Mouse (Mus musculus) neural tube, embryonic 13.5 days (tissue): ENCODE measurements around the gene Raet1d. TPM values are rescaled to one million over a fixed set of nuclear protein-coding genes. Genes with fewer than 3 reads are reported as not detected.
"Not testable (repeated sequence)": the region's sequence is repeated elsewhere in the genome, so short reads cannot be mapped to it uniquely, and the experiment has no call there.

ENCODE experiments used
- ATAC-seq: fragments of 200-750 bp; cut with Nextera tagmentation; 2 replicates; pipeline ENCODE4 v1.8.0; 2017; ENCODE audit warnings: low read depth, mild to moderate bottlenecking, moderate TSS enrichment, moderate library complexity
- H3K27ac ChIP-seq: fragments of 300-500 bp; sonication (generic); replicated peaks from 2 replicates; pipeline ENCODE4 v1.5.1; 2015; ENCODE audit warnings: moderate library complexity, mild to moderate bottlenecking, inconsistent platforms
- H3K27me3 ChIP-seq: fragments of 300-500 bp; sonication (generic); 2 replicates; pipeline ENCODE4 v1.6.1; 2015; ENCODE audit warnings: mild to moderate bottlenecking, inconsistent platforms
- H3K36me3 ChIP-seq: fragments of 300-500 bp; sonication (generic); 2 replicates; pipeline ENCODE4 v1.6.1; 2015; ENCODE audit warnings: mild to moderate bottlenecking, inconsistent platforms
- H3K4me1 ChIP-seq: fragments of 300-500 bp; sonication (generic); replicated peaks from 2 replicates; pipeline ENCODE4 v1.6.1; 2015; ENCODE audit warnings: inconsistent platforms
- H3K4me2 ChIP-seq: fragments of 300-500 bp; sonication (generic); 2 replicates; pipeline ENCODE4 v1.6.1; 2015; ENCODE audit warnings: inconsistent platforms, mild to moderate bottlenecking, moderate library complexity
- H3K4me3 ChIP-seq: fragments of 300-500 bp; sonication (generic); 2 replicates; pipeline ENCODE4 v1.5.1; 2015; ENCODE audit warnings: mild to moderate bottlenecking, inconsistent platforms
- H3K9ac ChIP-seq: fragments of 300-500 bp; sonication (generic); 2 replicates; pipeline ENCODE4 v1.6.1; 2015; ENCODE audit warnings: moderate library complexity, mild to moderate bottlenecking, inconsistent platforms
- H3K9me3 ChIP-seq: fragments of 300-500 bp; sonication (generic); 2 replicates; pipeline ENCODE4 v1.6.1; 2016; ENCODE audit warnings: inconsistent platforms
- WGBS: fragments of 180-500 bp; shearing (Covaris S2); methylation state at CpG from one replicate; pipeline ENCODE4 v1.1.7; 2015; 5-methylcytosine and 5-hydroxymethylcytosine counted together
- polyA plus RNA-seq: library from polyadenylated mRNA; unstranded; fragments of >200 nt; fragmentation: Nextera tagmentation; extraction: Ambion mirVana; gene quantifications from 2 replicates; pipeline ENCODE4 v1.2.1, GENCODE M21; 2015

The Raet1d gene
- 2.6 and 4.4 TPM in 2 replicates for polyA plus RNA-seq

DNA sequence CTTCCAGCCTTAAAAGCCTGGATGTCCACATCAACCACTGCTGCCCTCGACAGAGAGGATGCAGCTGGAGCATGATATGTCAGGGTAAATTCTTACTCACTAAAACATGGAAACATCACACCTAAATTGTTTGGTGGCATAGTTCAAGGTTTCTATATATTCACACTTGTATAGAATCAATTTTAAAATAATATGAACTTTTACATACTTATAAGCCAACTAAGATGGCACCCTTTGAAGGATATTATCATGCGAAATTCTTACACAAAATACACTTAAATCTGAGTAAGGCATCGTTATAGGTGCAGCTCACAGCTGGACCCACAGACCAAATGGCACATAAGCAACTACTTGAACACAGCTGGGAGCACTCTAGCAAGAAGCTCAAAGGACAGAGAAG, at the start of gene Raet1d:
TSS of gene Raet1d (plus strand) at position 301 of the 400 bp plus-strand sequence.
- peak within 1 kb of the TSS; percentile 44 for H3K4me2 ChIP-seq
- H3K9ac ChIP-seq, H3K27ac ChIP-seq, H3K9me3 ChIP-seq, H3K36me3 ChIP-seq, ATAC-seq, H3K4me1 ChIP-seq, H3K4me3 ChIP-seq, H3K27me3 ChIP-seq: not testable (repeated sequence)
- 78% methylated on average over 3 of the region's 3 CpGs for WGBS

- Histone ChIP-seq H3K27ac (no peak overlapping the region), H3K4me2 (no peak overlapping the region), H3K27me3 (no peaks in the 10 kb centered on the region), H3K36me3 (no peaks in the 10 kb centered on the region), H3K4me3 (no peak overlapping the region), H3K9me3 (no peaks in the 10 kb centered on the region), H3K9ac (no peak overlapping the region), H3K4me1 (no peaks in the 10 kb centered on the region)
- no peak for ATAC-seq
- WGBS: 92% methylated on average over 2 of the region's 2 CpGs
These were observed 37.5 kb upstream of the Raet1d start for GRCm38 (mm10) chr10:22322858-22323257.

GRCm38 (mm10) chr10:22345721-22346120, 14.6 kb upstream of the Raet1d start:
- H3K9me3 ChIP-seq, H3K27ac ChIP-seq, H3K4me3 ChIP-seq, ATAC-seq, H3K36me3 ChIP-seq, H3K9ac ChIP-seq, H3K4me2 ChIP-seq, H3K4me1 ChIP-seq, H3K27me3 ChIP-seq: not testable (repeated sequence)
- WGBS: 83% methylated on average over 4 of the region's 4 CpGs

GRCm38 (mm10) chr10:22353548-22354195, 6.7 kb upstream of the Raet1d start:
- not testable (repeated sequence) for H3K9ac ChIP-seq, H3K27me3 ChIP-seq, H3K4me3 ChIP-seq, H3K4me2 ChIP-seq, H3K4me1 ChIP-seq, H3K27ac ChIP-seq, H3K9me3 ChIP-seq, ATAC-seq, H3K36me3 ChIP-seq
- 88% methylated on average over 6 of the region's 6 CpGs for WGBS

DNA sequence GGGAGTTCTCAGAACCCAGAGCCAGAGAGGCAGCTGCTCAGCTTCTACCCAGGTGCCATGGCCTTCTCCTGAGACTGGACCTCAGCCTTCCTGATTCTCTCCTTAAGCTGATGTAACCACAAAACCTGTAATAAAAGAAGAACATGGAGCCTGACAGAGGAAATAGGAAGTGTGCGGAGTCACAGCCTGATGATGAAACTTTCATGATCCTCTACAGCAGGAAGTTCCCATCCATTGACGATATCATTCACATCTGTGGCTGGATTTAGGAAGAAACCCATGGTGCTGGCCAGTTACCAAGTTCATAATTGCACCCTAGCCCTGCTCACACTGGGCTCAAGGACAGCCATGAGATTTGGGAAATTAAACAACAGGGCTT, 6.2 kb upstream of the Raet1d start:
- H3K4me1 ChIP-seq, H3K9ac ChIP-seq, H3K36me3 ChIP-seq, H3K4me2 ChIP-seq, H3K9me3 ChIP-seq, H3K27me3 ChIP-seq, H3K4me3 ChIP-seq, H3K27ac ChIP-seq, ATAC-seq: not testable (repeated sequence)
- WGBS: 87% methylated on average over 2 of the region's 2 CpGs

- not testable (repeated sequence) for ATAC-seq, H3K36me3 ChIP-seq, H3K9me3 ChIP-seq, H3K4me3 ChIP-seq, H3K27me3 ChIP-seq, H3K9ac ChIP-seq, H3K4me1 ChIP-seq, H3K27ac ChIP-seq, H3K4me2 ChIP-seq
- 78% methylated on average over 1 of the region's 1 CpGs for WGBS
These were observed 3.0 kb upstream of the Raet1d start for GRCm38 (mm10) chr10:22357373-22357772.

DNA sequence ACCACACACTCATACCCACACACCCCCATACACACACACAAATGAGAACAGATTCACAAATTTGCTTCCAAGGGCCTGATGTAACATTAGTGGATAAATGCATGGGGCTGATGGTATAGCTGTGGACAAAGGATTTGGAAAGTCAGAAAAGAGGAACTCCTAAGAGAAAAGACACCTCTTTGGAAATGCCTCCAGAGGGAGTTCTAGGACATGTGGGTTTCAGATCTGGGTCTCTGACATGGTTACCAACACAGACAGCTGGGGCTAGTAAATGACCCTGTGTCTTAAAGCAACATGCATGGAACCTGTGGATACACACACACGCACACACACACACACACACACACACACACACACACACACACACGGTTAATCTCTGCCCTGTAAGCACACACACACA, 605 bp downstream of the Raet1d start:
- H3K4me2 ChIP-seq, H3K9ac ChIP-seq, H3K27ac ChIP-seq, H3K4me3 ChIP-seq, ATAC-seq, H3K9me3 ChIP-seq, H3K36me3 ChIP-seq, H3K4me1 ChIP-seq, H3K27me3 ChIP-seq: not testable (repeated sequence)
- 40% methylated on average over 2 of the region's 2 CpGs for WGBS

- H3K9ac ChIP-seq, H3K27me3 ChIP-seq, H3K4me1 ChIP-seq, H3K36me3 ChIP-seq, H3K27ac ChIP-seq, H3K9me3 ChIP-seq: not testable (repeated sequence)
- peak overlapping the region; percentile 44 for H3K4me2 ChIP-seq
- peak; percentile 61; the same call in 1 of the 2 replicates for ATAC-seq
- 5% methylated on average over 9 of the region's 15 CpGs for WGBS
- peak overlapping the region; percentile 14; the same call in 1 of the 2 replicates for H3K4me3 ChIP-seq
These were observed 1.3 kb downstream of the Raet1d start for GRCm38 (mm10) chr10:22361415-22362352.

DNA sequence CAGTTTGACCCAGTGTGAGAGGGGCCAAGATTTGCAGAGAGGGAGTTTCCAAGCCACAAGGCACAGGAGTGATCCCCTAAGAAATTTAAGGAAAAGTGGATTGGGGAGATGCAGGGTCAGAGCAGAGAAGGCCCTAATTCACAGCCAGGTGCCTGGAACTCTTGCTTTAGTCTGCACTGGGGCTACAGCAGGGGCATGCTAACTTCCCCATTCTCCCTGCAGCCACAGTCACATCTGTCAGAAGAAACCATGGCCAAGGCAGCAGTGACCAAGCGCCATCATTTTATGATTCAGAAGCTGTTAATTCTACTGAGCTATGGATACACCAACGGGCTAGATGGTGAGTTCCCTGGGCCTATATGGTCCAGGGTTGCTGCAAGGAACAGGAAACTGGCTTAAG, 2.1 kb downstream of the Raet1d start:
- H3K27ac ChIP-seq, ATAC-seq, H3K4me3 ChIP-seq, H3K27me3 ChIP-seq, H3K4me2 ChIP-seq, H3K9ac ChIP-seq, H3K9me3 ChIP-seq, H3K36me3 ChIP-seq, H3K4me1 ChIP-seq: not testable (repeated sequence)
- WGBS: 90% methylated on average over 2 of the region's 2 CpGs

DNA sequence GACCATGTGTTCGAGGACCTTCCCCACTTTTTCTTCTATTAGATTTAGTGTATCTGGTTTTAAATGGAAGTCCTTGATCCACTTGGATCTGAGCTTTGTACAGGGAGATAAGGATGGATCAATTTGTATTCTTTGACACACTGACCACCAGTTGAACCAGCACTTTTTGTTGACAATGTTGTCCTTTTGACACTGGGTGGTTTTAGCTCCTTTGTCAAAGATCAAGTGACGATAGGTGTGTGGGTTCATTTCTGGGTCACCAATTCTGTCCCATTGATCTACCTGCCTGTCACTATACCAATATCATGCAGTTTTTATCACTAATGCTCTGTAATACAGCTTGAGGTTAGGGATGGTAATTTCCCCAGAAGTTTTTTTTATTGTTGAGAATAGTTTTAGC, 4.6 kb downstream of the Raet1d start:
- not testable (repeated sequence) for ATAC-seq, H3K9me3 ChIP-seq, H3K4me2 ChIP-seq, H3K4me1 ChIP-seq, H3K4me3 ChIP-seq, H3K27me3 ChIP-seq, H3K27ac ChIP-seq, H3K9ac ChIP-seq, H3K36me3 ChIP-seq
- WGBS: 83% methylated on average over 2 of the region's 2 CpGs

DNA sequence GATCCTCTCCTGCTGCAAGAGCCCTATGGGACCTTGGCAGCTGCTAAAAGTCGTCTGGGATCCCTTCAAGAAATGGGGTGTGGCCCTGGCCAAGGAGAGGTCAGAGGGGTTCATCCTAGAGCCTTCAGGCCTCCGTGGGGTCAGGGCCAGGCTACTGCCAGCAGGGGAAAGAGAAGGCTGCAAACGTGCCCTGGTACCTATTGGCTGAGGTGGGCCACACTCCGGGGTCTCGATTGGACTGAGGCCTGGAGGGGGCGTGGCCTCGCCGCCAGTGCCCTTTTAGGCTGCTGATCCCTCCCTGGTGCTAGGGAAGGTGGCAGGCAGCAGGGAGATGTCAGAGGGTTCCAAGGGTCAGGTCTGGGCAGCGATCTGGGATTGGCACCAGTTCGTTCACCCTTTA, 20.9 kb downstream of the Raet1d start:
- peak overlapping the region; percentile 28; the same call in 1 of the 2 replicates for H3K4me2 ChIP-seq
- peak; percentile 83 for ATAC-seq
- H3K4me1 ChIP-seq, H3K9ac ChIP-seq, H3K27me3 ChIP-seq, H3K4me3 ChIP-seq, H3K27ac ChIP-seq, H3K9me3 ChIP-seq, H3K36me3 ChIP-seq: not testable (repeated sequence)
- 6% methylated on average over 7 of the region's 10 CpGs for WGBS

DNA sequence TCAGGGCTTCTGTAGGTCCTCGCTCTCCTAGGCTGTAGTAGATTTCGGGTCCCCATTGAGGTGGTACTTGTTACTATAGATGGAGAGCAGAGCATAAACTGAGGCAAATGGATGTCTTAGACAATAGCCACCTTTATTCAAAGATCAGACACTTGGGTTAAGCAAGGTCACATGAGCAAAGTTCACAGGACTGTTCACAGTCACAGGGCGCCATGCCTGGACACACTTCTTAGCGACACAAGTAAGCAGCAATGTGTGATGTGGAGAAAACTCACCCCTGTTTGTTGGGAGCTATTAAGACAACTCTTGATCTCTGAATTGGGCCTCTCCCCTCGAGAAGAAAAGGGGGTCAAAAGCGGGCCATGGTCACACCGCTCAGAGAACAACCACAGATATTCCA, 29.8 kb downstream of the Raet1d start:
- not testable (repeated sequence) for H3K27me3 ChIP-seq, H3K4me3 ChIP-seq, H3K9ac ChIP-seq, H3K27ac ChIP-seq, H3K36me3 ChIP-seq, H3K9me3 ChIP-seq, H3K4me1 ChIP-seq, ATAC-seq, H3K4me2 ChIP-seq
- 81% methylated on average over 7 of the region's 7 CpGs for WGBS
